Mouse (Mus musculus) bone marrow macrophage, adult 2 months (primary cell): ENCODE measurements at regions not wholly inside any gene's neighbourhood (a gene's known extent, or its start where the extent isn't known, plus 50 kb on each side); places are given as distances from the start of the nearest gene placed in this dataset.

Source experiments
- CTCF ChIP-seq: IDR thresholded peaks from 2 replicates; pipeline ENCODE4 v1.5.1; 2012; ENCODE audit warnings: low read depth, mild to moderate bottlenecking, low read length, moderate library complexity
- POLR2A ChIP-seq: IDR thresholded peaks from 2 replicates; pipeline ENCODE4 v1.6.1; 2012; ENCODE audit warnings: mild to moderate bottlenecking, low read depth, low read length, borderline replicate concordance

GRCm38 (mm10) chr12:28922236-28922635, 170.6 kb downstream of the Eipr1 start:
- TF ChIP-seq CTCF (no peak), POLR2A (no peak)
